Mouse (Mus musculus): ENCODE measurements around the gene Casq2. TPM values are rescaled to one million over a fixed set of nuclear protein-coding genes. Genes with fewer than 3 reads are reported as not detected.

The Casq2 gene
- polyA plus RNA-seq, 1 experiment = 4.1 TPM

DNA sequence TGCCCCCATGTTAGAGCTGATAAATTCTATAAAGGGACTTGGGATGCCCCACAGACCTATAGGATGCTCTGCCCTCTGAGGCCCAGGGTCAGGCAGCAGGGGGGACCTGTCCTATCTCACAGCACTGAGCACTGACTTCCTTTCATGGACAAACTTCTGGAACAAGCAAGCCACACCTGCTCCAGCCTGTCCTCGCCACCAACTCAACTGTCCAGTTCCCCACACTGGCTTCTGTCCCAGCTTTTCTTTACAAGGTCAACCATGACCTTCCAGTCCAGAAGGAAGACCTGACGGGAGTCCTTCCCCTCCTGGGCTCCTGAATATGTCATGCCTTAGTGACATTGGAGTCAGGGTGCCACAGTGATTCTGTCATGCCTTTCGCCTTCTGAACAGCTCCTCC is 13.6 kb downstream of the Casq2 start:
- H3K4me3 ChIP-seq (ENCODE audit: insufficient read depth, low read depth, low read length) = no peak overlapping the region
- no peak overlapping the region for H3K27ac ChIP-seq (replicated peaks; ENCODE audit: low read depth, low read length)
- no peaks in the 10 kb centered on the region for H3K4me1 ChIP-seq (ENCODE audit: control insufficient read depth, insufficient read depth, insufficient read length, low read length)

DNA sequence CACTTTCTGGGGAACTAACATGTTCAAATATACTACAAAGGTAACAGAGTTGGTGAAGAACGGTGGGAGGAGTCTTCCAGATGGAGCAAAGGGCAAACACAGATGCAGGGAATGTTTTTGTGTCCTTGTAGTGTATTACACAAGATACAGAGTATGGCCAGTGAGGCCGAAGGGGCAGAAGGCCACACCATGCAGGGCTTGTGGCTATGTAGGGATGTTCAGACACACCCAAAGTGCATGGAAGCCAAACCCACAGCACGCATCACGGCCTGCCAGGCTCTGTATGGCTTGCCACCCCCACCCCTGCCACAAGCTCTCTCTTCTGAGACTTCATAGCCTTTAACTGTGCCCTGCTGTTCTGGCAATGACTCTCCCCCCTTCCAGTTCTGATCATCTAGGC is 15.2 kb downstream of the Casq2 start:
- Histone ChIP-seq H3K27ac (replicated peaks; ENCODE audit: low read depth, low read length) (no peak overlapping the region), H3K4me3 (ENCODE audit: insufficient read depth, low read depth, low read length) (no peak overlapping the region), H3K4me1 (ENCODE audit: control insufficient read depth, insufficient read depth, insufficient read length, low read length) (no peaks in the 10 kb centered on the region)

DNA sequence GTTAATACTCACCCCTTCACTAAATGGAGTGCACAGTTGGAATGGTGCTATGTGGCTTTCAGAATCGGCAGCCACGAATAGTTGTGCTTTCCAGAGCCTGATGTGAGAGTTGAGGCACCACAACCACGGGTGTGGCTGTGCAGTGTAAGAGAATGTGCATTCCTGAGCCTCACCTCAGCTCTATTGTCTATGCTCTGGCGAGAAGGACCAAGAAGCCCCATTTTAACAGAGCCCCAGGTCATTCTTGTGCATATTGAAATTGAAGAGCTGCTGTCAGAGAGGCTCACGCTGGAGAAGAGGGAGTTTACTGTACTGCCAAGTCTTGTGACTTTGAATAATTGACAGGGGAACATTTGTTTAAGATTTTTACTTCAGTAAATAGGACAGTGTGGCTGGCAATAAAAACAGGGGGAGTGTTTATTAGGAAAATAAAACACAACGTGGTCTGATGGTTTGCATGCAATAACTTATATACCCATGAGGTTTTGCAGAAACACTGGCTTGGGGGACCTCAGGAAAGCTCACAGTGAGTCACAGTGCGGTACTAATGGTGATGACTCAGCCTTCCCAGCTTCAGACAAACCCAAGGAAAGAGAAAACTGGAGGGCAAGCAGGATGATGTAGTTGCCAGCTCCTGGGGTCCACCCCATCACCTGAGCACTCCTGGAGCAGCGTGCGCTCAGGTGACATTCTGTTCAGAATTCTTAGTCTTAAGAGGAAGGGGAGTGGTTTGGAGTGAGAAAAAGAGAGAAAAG is 17.8 kb downstream of the Casq2 start:
- Histone ChIP-seq H3K27ac (replicated peaks; ENCODE audit: low read depth, low read length) (no peak overlapping the region), H3K4me3 (ENCODE audit: insufficient read depth, low read depth, low read length) (no peak overlapping the region), H3K4me1 (ENCODE audit: control insufficient read depth, insufficient read depth, insufficient read length, low read length) (no peaks in the 10 kb centered on the region)

DNA sequence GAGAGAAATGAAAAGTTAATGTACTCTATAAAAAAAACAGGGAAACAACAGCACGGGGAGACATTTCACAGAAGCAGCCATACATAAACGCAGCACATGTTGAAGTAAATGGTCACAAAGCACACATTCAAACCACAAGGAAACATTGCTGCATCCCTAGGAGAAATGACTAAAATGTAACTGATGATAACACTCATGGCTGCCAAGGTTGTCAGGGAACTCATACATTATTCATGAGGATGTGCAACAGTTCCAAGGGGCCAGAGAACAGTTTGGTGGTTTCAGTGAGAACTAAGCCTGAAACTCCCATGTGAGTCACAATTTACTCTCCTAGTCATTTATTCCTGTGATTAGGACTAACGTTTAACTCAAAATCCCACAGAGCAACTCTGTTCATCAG is 22.0 kb downstream of the Casq2 start:
- Histone ChIP-seq H3K4me3 (ENCODE audit: insufficient read depth, low read depth, low read length) (no peak overlapping the region), H3K4me1 (ENCODE audit: control insufficient read depth, insufficient read depth, insufficient read length, low read length) (no peaks in the 10 kb centered on the region), H3K27ac (replicated peaks; ENCODE audit: low read depth, low read length) (no peak overlapping the region)

- H3K27ac ChIP-seq (replicated peaks; ENCODE audit: low read depth, low read length) = no peak overlapping the region
- H3K4me3 ChIP-seq (ENCODE audit: insufficient read depth, low read depth, low read length) = no peak overlapping the region
- no peaks in the 10 kb centered on the region for H3K4me1 ChIP-seq (ENCODE audit: control insufficient read depth, insufficient read depth, insufficient read length, low read length)
These were observed 25.9 kb downstream of the Casq2 start for GRCm38 (mm10) chr3:102111979-102112599.

DNA sequence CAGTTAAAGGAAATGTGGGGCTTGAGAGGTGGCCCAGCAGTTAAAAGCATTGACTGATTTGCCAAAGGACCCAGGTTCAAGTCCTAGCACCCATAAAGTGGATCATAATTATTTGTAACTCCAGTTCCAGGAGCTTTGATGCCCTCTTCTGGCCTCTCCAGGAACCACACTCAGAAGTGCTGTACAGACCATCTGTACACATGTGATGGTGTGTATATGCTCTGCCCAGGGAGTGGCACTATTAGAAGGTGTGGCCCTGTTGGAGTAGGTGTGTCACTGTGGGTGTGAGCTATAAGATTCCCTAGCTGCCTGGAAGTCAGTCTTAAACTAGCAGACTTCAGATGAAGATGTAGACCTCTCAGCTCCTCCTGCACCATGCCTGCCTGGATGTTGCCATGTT is 34.7 kb downstream of the Casq2 start:
- no peak overlapping the region for H3K4me3 ChIP-seq (ENCODE audit: insufficient read depth, low read depth, low read length)
- no peaks in the 10 kb centered on the region for H3K4me1 ChIP-seq (ENCODE audit: control insufficient read depth, insufficient read depth, insufficient read length, low read length)
- H3K27ac ChIP-seq (replicated peaks; ENCODE audit: low read depth, low read length) = no peak overlapping the region

GRCm38 (mm10) chr3:102122046-102122445 is 35.8 kb downstream of the Casq2 start:
- no peak overlapping the region for H3K4me3 ChIP-seq (ENCODE audit: insufficient read depth, low read depth, low read length)
- no peak overlapping the region for H3K27ac ChIP-seq (replicated peaks; ENCODE audit: low read depth, low read length)

DNA sequence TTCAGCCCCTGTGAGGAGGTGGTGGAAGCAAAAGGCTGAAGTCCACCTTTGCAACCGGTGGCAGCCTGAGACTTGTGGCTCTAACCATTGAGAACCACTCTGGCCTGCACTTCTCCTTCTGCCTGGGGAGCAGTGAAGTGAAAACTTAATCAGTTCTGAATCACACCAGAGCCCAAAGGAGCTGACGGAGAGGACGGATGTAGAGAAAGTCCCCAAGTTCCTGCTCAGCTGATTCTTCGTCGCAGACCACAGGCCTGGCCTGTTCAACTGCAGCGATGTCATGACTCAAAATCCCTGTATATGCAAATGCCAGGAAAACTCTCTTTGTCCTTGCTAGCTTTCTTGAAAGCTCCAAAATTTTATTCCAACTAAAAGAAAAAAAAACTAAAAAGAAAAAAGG is 37.4 kb downstream of the Casq2 start:
- Histone ChIP-seq H3K4me3 (ENCODE audit: insufficient read depth, low read depth, low read length) (no peak overlapping the region), H3K27ac (replicated peaks; ENCODE audit: low read depth, low read length) (no peak overlapping the region), H3K4me1 (ENCODE audit: control insufficient read depth, insufficient read depth, insufficient read length, low read length) (no peaks in the 10 kb centered on the region)

More at GRCm38 (mm10) chr3:102122046-102122445, 35.8 kb downstream of the Casq2 start:
- H3K4me1 ChIP-seq (ENCODE audit: control insufficient read depth, insufficient read depth, insufficient read length, low read length) = no peaks in the 10 kb centered on the region

- Histone ChIP-seq H3K27ac (replicated peaks; ENCODE audit: low read depth, low read length) (no peak overlapping the region), H3K4me3 (ENCODE audit: insufficient read depth, low read depth, low read length) (no peak overlapping the region), H3K4me1 (ENCODE audit: control insufficient read depth, insufficient read depth, insufficient read length, low read length) (no peaks in the 10 kb centered on the region)
These were observed 39.3 kb downstream of the Casq2 start for GRCm38 (mm10) chr3:102125546-102125945.

GRCm38 (mm10) chr3:102127114-102127513 is 40.9 kb downstream of the Casq2 start:
- Histone ChIP-seq H3K4me1 (ENCODE audit: control insufficient read depth, insufficient read depth, insufficient read length, low read length) (no peaks in the 10 kb centered on the region), H3K27ac (replicated peaks; ENCODE audit: low read depth, low read length) (no peak overlapping the region), H3K4me3 (ENCODE audit: insufficient read depth, low read depth, low read length) (no peak overlapping the region)

- H3K4me1 ChIP-seq (ENCODE audit: control insufficient read depth, insufficient read depth, insufficient read length, low read length) = no peaks in the 10 kb centered on the region
- no peak overlapping the region for H3K4me3 ChIP-seq (ENCODE audit: insufficient read depth, low read depth, low read length)
- H3K27ac ChIP-seq (replicated peaks; ENCODE audit: low read depth, low read length) = no peak overlapping the region
These were observed 42.0 kb downstream of the Casq2 start for GRCm38 (mm10) chr3:102128242-102128641.

GRCm38 (mm10) chr3:102130478-102130877 is 44.3 kb downstream of the Casq2 start:
- Histone ChIP-seq H3K4me3 (ENCODE audit: insufficient read depth, low read depth, low read length) (no peak overlapping the region), H3K27ac (replicated peaks; ENCODE audit: low read depth, low read length) (no peak overlapping the region), H3K4me1 (ENCODE audit: control insufficient read depth, insufficient read depth, insufficient read length, low read length) (peaks cover 2% of the 10 kb centered on the region; the same call in 1 of the 2 replicates)

DNA sequence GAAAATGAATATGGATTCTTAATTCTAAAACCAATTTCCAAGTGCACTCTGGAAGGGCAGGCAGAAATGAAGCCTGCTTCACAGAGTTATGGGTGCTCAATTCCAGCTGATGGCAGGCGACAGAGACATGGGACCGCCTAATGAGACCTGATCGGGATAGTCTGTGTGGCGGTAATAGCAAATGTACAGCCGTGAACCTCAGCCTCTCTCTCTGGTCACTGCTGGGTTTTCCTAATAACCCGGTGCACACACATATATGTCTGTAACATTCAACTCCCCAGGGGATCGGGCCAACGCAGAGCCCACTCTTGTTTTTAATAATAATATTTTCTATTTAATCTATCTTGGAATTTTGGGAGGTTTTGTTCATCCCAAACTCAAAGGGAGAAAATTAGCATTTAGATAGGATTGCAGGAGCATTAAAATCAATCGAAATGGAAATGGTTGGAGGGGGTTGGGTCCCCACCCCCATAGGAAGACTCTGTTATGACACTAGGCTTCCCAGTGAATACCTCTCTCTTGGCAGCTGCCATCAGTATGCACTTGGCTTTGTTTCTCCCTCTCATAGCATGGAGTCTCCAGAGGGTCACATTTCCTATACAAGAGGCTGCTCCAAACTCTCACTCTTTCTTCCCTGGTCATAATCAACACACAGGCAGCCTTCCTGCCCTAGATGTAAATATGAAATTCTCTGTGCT is 45.6 kb downstream of the Casq2 start:
- no peak overlapping the region for H3K4me3 ChIP-seq (ENCODE audit: insufficient read depth, low read depth, low read length)
- H3K4me1 ChIP-seq (ENCODE audit: control insufficient read depth, insufficient read depth, insufficient read length, low read length) = peaks cover 3% of the 10 kb centered on the region; the same call in 1 of the 2 replicates
- H3K27ac ChIP-seq (replicated peaks; ENCODE audit: low read depth, low read length) = no peak overlapping the region

- Histone ChIP-seq H3K4me3 (ENCODE audit: insufficient read depth, low read depth, low read length) (no peak overlapping the region), H3K4me1 (ENCODE audit: control insufficient read depth, insufficient read depth, insufficient read length, low read length) (peaks cover 3% of the 10 kb centered on the region; the same call in 1 of the 2 replicates), H3K27ac (replicated peaks; ENCODE audit: low read depth, low read length) (no peak overlapping the region)
These were observed 49.3 kb downstream of the Casq2 start for GRCm38 (mm10) chr3:102135389-102136113.

DNA sequence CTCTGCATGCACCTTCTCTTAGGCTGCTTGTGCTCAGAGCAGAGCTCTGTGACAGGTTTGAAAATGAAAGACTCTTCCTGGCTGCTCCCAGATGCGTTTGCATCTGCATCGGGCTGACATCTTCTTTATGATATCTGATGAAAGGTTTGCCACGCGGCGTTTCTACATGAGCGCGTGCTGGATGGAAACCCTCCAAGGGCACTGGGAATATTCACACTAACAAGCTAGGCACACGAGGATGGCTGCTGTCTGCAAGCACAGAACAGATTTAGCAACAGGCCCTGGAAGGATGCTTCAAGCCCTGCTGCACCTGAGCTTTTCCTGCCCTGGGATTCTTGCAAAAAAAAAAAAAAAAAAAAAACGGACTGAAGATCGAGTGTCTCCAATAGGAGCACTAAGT is 50.9 kb downstream of the Casq2 start:
- Histone ChIP-seq H3K27ac (replicated peaks; ENCODE audit: low read depth, low read length) (no peak overlapping the region), H3K4me1 (ENCODE audit: control insufficient read depth, insufficient read depth, insufficient read length, low read length) (peaks cover 3% of the 10 kb centered on the region; the same call in 1 of the 2 replicates), H3K4me3 (ENCODE audit: insufficient read depth, low read depth, low read length) (no peak overlapping the region)

Measured in brown adipose tissue, adult 24 weeks (tissue).